Mouse (Mus musculus) midbrain, embryonic 13.5 days (tissue): ENCODE measurements around the gene Dr1. TPM values are rescaled to one million over a fixed set of nuclear protein-coding genes. Genes with fewer than 3 reads are reported as not detected.
"Not testable (repeated sequence)": the region's sequence is repeated elsewhere in the genome, so short reads cannot be mapped to it uniquely, and the experiment has no call there.

ENCODE experiments used
- ATAC-seq: fragments of 200-750 bp; cut with Nextera tagmentation; 2 replicates; pipeline ENCODE4 v1.8.0; 2017; ENCODE audit warnings: mild to moderate bottlenecking, moderate TSS enrichment, moderate library complexity
- H3K27ac ChIP-seq: fragments of 300-500 bp; sonication (generic); 2 replicates; pipeline ENCODE4 v1.5.1; 2015; ENCODE audit warnings: inconsistent platforms, mild to moderate bottlenecking, moderate library complexity
- H3K27me3 ChIP-seq: fragments of 300-500 bp; sonication (generic); 2 replicates; pipeline ENCODE4 v1.6.1; 2015; ENCODE audit warnings: mild to moderate bottlenecking, inconsistent platforms
- H3K36me3 ChIP-seq: fragments of 300-500 bp; sonication (generic); 2 replicates; pipeline ENCODE4 v1.6.1; 2015; ENCODE audit warnings: mild to moderate bottlenecking, inconsistent platforms
- H3K4me1 ChIP-seq: fragments of 300-500 bp; sonication (generic); replicated peaks from 2 replicates; pipeline ENCODE4 v1.6.1; 2015; ENCODE audit warnings: inconsistent platforms
- H3K4me2 ChIP-seq: fragments of 300-500 bp; sonication (generic); replicated peaks from 2 replicates; pipeline ENCODE4 v1.6.1; 2015; ENCODE audit warnings: moderate library complexity, mild to moderate bottlenecking, inconsistent platforms
- H3K4me3 ChIP-seq: fragments of 300-500 bp; sonication (generic); replicated peaks from 2 replicates; pipeline ENCODE4 v1.5.1; 2015; ENCODE audit warnings: mild to moderate bottlenecking, inconsistent platforms
- H3K9ac ChIP-seq: fragments of 300-500 bp; sonication (generic); replicated peaks from 2 replicates; pipeline ENCODE4 v1.6.1; 2015; ENCODE audit warnings: mild to moderate bottlenecking, inconsistent platforms
- H3K9me3 ChIP-seq: fragments of 300-500 bp; sonication (generic); 2 replicates; pipeline ENCODE4 v1.6.1; 2016; ENCODE audit warnings: mild to moderate bottlenecking, inconsistent platforms
- WGBS: fragments of 180-500 bp; shearing (Covaris S2); methylation state at CpG from one replicate; pipeline ENCODE4 v1.1.7; 2015; 5-methylcytosine and 5-hydroxymethylcytosine counted together
- polyA plus RNA-seq: library from polyadenylated mRNA; unstranded; fragments of >200 nt; fragmentation: Nextera tagmentation; extraction: Ambion mirVana; gene quantifications from 2 replicates; pipeline ENCODE4 v1.2.1, GENCODE M21; 2015

The Dr1 gene
- polyA plus RNA-seq, 1 experiment from 2014 or later: 42.3 TPM

DNA sequence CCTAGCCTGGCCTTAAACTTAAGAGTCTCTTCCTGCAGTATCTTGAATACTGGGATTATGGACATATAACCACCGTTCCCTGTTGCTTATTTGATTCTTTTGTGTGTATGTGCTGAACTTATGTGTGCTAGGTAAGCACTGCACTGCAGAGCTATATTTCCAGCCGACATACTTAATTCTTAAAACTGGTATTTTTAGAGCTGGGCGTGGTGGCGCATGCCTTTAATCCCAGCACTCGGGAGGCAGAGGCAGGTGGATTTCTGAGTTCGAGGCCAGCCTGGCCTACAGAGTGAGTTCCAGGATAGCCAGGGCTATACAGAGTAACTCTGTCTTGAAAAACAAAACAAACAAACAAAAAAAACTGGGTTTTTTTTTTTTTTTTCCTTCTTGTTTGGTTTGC lies 2.6 kb downstream of the Dr1 start:
- H3K9ac ChIP-seq, H3K9me3 ChIP-seq, H3K27ac ChIP-seq, H3K27me3 ChIP-seq, ATAC-seq, H3K36me3 ChIP-seq: not testable (repeated sequence)
- WGBS: 92% methylated on average over 6 of the region's 6 CpGs
- Histone ChIP-seq H3K4me3 (peak overlapping the region; percentile 25), H3K4me1 (peaks cover 37% of the 10 kb centered on the region), H3K4me2 (peak overlapping the region; percentile 96)

DNA sequence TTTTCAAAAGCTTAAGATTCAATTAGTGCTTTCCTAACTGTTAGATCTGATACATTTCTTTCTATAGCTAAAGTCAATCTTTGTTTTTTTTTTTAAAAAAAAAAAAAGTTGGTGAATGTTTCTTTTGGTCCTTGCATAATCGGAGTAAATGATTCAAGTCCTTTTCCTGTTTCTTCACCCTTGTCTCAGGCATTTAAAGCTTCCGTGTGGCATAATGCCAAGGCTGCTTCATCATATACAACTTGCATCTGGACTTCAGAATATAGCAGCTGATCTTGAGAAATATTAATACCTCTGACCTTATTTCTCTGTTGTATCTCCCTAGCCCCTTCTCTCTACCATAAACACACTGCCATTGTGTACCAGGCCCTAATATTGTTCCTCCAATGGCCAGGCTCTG lies 18.3 kb downstream of the Dr1 start:
- WGBS: 90% methylated on average over 2 of the region's 2 CpGs
- no peaks in the 10 kb centered on the region for H3K27me3 ChIP-seq
- H3K9ac ChIP-seq: no peak overlapping the region
- H3K4me1 ChIP-seq: no peaks in the 10 kb centered on the region
- H3K27ac ChIP-seq: no peak overlapping the region
- peaks cover 3% of the 10 kb centered on the region; the same call in 1 of the 2 replicates for H3K9me3 ChIP-seq
- H3K4me3 ChIP-seq: no peak overlapping the region
- no peak overlapping the region for H3K4me2 ChIP-seq
- no peak for ATAC-seq
- H3K36me3 ChIP-seq: no peaks in the 10 kb centered on the region

DNA sequence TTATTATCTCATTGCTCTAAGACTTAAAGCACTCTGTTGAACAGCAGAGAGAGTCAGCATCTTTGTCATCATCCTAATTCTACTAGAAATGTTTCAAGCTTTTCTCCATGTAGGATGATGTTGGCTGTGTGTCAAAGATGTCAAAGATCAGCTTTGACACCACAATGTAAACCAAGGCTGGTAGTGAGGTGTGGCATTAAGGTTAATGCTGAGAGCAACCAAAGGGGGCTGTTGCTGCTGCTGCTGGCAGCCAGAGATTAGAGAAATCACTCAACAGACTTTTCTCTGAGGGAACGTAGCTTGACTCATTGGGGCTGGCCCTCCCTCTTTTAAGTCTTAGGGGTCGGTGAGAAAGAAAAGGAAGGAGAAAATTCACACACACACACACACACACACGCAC lies 32.9 kb downstream of the Dr1 start:
- H3K4me3 ChIP-seq: no peak overlapping the region
- H3K27me3 ChIP-seq: no peaks in the 10 kb centered on the region
- H3K36me3 ChIP-seq: no peaks in the 10 kb centered on the region
- no peak for ATAC-seq
- no peaks in the 10 kb centered on the region for H3K9me3 ChIP-seq
- no peak overlapping the region for H3K4me2 ChIP-seq
- no peak overlapping the region for H3K27ac ChIP-seq
- H3K4me1 ChIP-seq: no peaks in the 10 kb centered on the region
- WGBS: 63% methylated on average over 3 of the region's 3 CpGs
- no peak overlapping the region for H3K9ac ChIP-seq

DNA sequence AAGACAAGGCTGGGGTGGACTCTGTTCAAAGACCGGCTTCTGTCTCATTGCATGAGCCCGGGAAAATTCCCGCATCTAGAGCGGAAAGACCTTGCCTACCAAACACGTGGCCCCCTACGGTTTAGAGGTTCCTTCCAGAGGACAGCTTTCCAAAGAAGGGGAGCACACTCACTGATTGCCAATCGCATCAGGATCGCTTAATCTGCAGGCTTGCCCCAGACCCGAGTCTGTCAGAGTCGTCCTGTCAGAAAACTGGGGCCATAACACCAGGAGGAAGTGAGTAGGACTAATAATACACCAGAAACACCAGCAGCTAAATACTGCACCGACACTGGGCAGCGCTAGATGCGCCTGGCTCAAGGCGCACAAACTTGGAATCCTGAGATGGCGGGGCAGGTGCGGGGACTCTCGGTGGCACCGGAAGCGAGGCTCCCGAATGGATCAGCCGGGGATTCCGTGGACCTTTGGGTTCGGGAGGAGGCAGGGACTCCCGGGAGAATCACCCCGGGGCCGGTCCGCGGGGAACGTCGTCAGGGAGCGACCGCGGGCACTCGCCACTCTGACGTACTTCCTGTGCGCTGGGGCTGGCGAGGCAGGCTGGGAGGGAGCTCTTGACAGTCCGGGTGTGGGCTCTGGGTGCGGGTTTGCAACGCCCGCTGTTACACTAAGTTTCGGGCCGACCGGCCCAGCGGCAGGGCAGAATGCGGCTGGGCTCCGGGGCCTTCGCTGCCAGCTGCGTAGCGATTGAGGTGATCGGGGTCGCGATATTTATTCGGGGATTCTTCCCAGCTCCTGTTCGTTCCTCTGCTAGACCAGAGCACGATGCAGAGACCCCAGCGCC lies 43.7 kb downstream of the Dr1 start, which contains the start of gene Pigg:
Pigg (plus strand) TSS at position 386 of the 841 bp plus-strand sequence.
- peak within 1 kb of the TSS; percentile 81 for H3K4me2 ChIP-seq
- 0 out of 2 replicates have a peak, but pooled peaks cover under 1% of the 10 kb centered on the region for H3K36me3 ChIP-seq
- peak within 1 kb of the TSS; percentile 79 for H3K4me3 ChIP-seq
- peak within 1 kb of the TSS; percentile 80 for H3K27ac ChIP-seq
- H3K9me3 ChIP-seq: no peaks in the 10 kb centered on the region
- under 1% methylated on average over 57 of the region's 57 CpGs for WGBS
- no peaks in the 10 kb centered on the region for H3K27me3 ChIP-seq
- ATAC-seq: peak; percentile 99
- H3K9ac ChIP-seq: peak within 1 kb of the TSS; percentile 86
- peaks cover 14% of the 10 kb centered on the region for H3K4me1 ChIP-seq

DNA sequence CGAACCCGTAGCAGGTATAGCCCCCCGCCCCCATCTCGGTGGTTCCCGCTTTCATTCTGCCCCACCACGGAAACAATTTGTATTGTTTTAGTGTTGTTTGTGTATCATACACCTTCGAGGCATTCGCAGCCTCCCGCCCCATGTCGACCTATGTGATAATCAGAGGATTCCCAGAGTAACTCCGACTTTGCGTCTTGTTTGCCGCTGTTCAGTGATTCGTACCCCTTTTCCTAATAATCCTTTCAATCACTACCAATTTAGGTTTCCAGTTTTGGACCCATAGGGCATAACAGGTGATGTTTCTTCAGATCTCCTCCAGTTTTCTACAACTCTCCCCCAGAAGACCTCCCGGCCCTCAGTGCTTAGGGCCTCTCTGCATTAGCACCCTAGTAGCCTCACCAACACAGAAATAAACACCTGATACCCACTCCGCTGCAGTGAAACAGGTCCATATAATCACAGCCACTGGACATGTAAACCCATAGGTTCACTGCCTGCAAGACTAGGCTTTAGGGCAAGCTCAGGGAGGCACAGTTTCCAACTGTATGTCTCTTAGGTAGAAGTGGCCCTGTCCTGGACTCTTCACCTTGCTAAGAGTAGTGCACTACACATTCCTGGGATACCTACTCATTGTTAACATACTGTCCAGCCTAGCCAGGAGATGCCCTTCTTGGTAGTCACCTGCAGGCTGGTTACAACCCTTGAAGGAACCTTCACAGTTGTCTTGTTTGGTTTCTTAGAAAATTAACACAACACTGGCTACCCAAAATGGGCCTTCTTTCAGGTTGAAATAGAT lies 44.6 kb downstream of the Dr1 start:
- no peaks in the 10 kb centered on the region for H3K9me3 ChIP-seq
- peak overlapping the region; percentile 79 for H3K4me3 ChIP-seq
- peak overlapping the region; percentile 81 for H3K4me2 ChIP-seq
- H3K36me3 ChIP-seq: peaks cover 8% of the 10 kb centered on the region; the same call in 1 of the 2 replicates
- peaks cover 14% of the 10 kb centered on the region for H3K4me1 ChIP-seq
- H3K27ac ChIP-seq: no peak overlapping the region; the same call in 1 of the 2 replicates
- peak overlapping the region; percentile 86 for H3K9ac ChIP-seq
- ATAC-seq: no peak
- no peaks in the 10 kb centered on the region for H3K27me3 ChIP-seq
- 6% methylated on average over 16 of the region's 16 CpGs for WGBS

Other genes with a start within 250 kb of the Dr1 start
- gene Mtf2, start 203.2 kb upstream of the Dr1 start, polyA plus RNA-seq: 140 and 146 TPM in 2 replicates
- 24.2 and 24.6 TPM in 2 replicates for gene Tmed5, start 136.3 kb upstream of the Dr1 start, polyA plus RNA-seq
- gene Ccdc18, start 136.0 kb upstream of the Dr1 start, polyA plus RNA-seq: 4.3 and 5.2 TPM in 2 replicates
- 6.0 and 6.1 TPM in 2 replicates for gene Pigg, start 43.7 kb downstream of the Dr1 start, polyA plus RNA-seq
- gene Gm42517, start 99.0 kb downstream of the Dr1 start, polyA plus RNA-seq: 0.53 and 0.61 TPM in 2 replicates
- gene Pde6b, start 119.5 kb downstream of the Dr1 start, polyA plus RNA-seq: 0.17 and 0.48 TPM in 2 replicates
- gene Atp5k, start 165.6 kb downstream of the Dr1 start, polyA plus RNA-seq: 433 and 451 TPM in 2 replicates
- 0.10 TPM in 1 of 2 replicates, not detected in the other for gene Mfsd7a, start 180.0 kb downstream of the Dr1 start, polyA plus RNA-seq
- 31.7 and 35.4 TPM in 2 replicates for gene Pcgf3, start 192.3 kb downstream of the Dr1 start, polyA plus RNA-seq